Mouse (Mus musculus) midbrain, embryonic 11.5 days (tissue): Measurements from ENCODE around the gene Nyap1. TPM values are rescaled to one million over a fixed set of nuclear protein-coding genes. Genes with fewer than 3 reads are reported as not detected.

Experiments
- ATAC-seq: fragments of 200-750 bp; cut with Nextera tagmentation; 2 replicates; pipeline ENCODE4 v1.8.0; 2017; ENCODE audit warnings: moderate TSS enrichment, moderate library complexity; ENCODE audit not compliant: low FRiP score
- DNase-seq: peaks from one replicate; pipeline ENCODE4 v3.0.0; 2015; ENCODE audit warnings: low spot score; ENCODE audit errors: missing footprints
- H3K27ac ChIP-seq: fragments of 300-500 bp; sonication (generic); 2 replicates; pipeline ENCODE4 v1.5.1; 2014; ENCODE audit warnings: low read depth, low read length
- H3K27me3 ChIP-seq: fragments of 300-500 bp; sonication (generic); 2 replicates; pipeline ENCODE4 v1.6.1; 2014; ENCODE audit warnings: mild to moderate bottlenecking, low read length, moderate library complexity, mixed read lengths; ENCODE audit not compliant: control insufficient read depth, insufficient read depth
- H3K36me3 ChIP-seq: fragments of 300-500 bp; sonication (generic); 2 replicates; pipeline ENCODE4 v1.6.1; 2014; ENCODE audit warnings: mild to moderate bottlenecking, low read length, moderate library complexity, mixed read lengths; ENCODE audit not compliant: control insufficient read depth, insufficient read depth
- H3K4me1 ChIP-seq: fragments of 300-500 bp; sonication (generic); 2 replicates; pipeline ENCODE4 v1.6.1; 2014; ENCODE audit warnings: low read length; ENCODE audit not compliant: control insufficient read depth, insufficient read depth
- H3K4me2 ChIP-seq: fragments of 300-500 bp; sonication (generic); 2 replicates; pipeline ENCODE4 v1.6.1; 2014; ENCODE audit warnings: mild to moderate bottlenecking, moderate library complexity
- H3K4me3 ChIP-seq: fragments of 300-500 bp; sonication (generic); 2 replicates; pipeline ENCODE4 v1.5.1; 2014; ENCODE audit warnings: low read depth, low read length
- H3K9ac ChIP-seq: fragments of 300-500 bp; sonication (generic); 2 replicates; pipeline ENCODE4 v1.6.1; 2014; ENCODE audit warnings: low read length
- H3K9me3 ChIP-seq: fragments of 300-500 bp; sonication (generic); 2 replicates; pipeline ENCODE4 v1.6.1; 2016; ENCODE audit warnings: low read length; ENCODE audit not compliant: control insufficient read depth
- WGBS: fragments of 180-500 bp; shearing (Covaris S2); extraction: QIAGEN DNeasy Blood & Tissue Kit; methylation state at CpG from one replicate; pipeline ENCODE4 v1.1.7; 2014; 5-methylcytosine and 5-hydroxymethylcytosine counted together
- polyA plus RNA-seq: library from polyadenylated mRNA; unstranded; fragments of >200 nt; fragmentation: Nextera tagmentation; extraction: Ambion mirVana; gene quantifications from 2 replicates; pipeline ENCODE4 v1.2.1, GENCODE M21; 2014

The Nyap1 gene
- 4.8 TPM in 2 replicates for polyA plus RNA-seq

DNA sequence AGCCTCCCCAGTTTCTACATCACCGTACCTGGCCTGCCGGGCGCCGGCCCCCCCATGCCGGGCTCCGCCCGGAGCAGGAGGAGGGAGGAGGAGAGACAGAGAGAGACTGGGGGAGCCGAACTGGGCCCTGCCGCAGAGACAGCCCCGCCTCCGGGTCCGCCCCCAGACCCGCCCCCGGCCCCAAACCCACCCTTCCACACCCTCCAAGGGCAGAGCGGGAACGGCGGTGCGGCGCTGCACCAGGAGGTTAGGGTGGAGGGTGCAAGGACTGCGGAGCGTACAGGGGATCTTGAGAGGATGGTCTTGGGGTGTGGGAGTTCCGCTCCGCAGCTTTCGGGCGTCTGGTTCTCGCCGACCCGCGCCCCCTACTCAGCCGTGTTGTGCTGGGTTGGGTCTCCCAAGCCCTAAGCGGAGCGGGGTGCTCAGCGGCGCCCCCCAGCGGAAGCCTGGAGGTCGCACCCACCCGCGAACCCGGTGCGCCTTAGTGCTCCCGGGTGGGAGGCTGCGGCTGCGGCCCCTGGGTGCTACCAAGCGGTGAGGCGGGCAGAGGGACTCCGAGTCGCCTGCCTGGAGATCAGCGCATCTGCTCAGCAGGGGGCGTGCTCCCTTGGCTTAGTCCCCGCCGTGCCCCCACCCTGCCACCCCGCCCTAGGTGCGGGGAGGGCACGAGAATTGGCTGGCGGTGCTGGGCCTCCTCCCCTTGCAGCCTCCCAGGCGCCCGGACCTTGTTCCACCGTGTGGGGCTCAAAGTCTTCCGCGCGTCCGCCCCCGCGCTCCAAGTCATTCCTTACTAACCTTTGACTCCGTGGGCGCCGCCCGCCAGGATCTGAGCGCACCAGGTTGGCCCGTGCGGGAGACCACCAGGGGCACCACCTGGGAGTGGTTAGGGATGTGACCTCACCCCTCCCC lies at the start of gene Nyap1:
Nyap1 (minus strand) TSS at position 585 of the 909 bp plus-strand sequence.
- ATAC-seq (peak; percentile 84), DNase-seq (peak; percentile 99)
- under 1% methylated on average over 63 of the region's 71 CpGs for WGBS
- Histone ChIP-seq H3K9me3 (no peaks in the 10 kb centered on the region), H3K27ac (peak within 1 kb of the TSS; percentile 57), H3K4me1 (peaks cover 37% of the 10 kb centered on the region), H3K36me3 (peaks cover 2% of the 10 kb centered on the region; the same call in 1 of the 2 replicates), H3K4me2 (peak within 1 kb of the TSS; percentile 94), H3K27me3 (no peaks in the 10 kb centered on the region), H3K9ac (peak within 1 kb of the TSS; percentile 83), H3K4me3 (peak within 1 kb of the TSS; percentile 75)

DNA sequence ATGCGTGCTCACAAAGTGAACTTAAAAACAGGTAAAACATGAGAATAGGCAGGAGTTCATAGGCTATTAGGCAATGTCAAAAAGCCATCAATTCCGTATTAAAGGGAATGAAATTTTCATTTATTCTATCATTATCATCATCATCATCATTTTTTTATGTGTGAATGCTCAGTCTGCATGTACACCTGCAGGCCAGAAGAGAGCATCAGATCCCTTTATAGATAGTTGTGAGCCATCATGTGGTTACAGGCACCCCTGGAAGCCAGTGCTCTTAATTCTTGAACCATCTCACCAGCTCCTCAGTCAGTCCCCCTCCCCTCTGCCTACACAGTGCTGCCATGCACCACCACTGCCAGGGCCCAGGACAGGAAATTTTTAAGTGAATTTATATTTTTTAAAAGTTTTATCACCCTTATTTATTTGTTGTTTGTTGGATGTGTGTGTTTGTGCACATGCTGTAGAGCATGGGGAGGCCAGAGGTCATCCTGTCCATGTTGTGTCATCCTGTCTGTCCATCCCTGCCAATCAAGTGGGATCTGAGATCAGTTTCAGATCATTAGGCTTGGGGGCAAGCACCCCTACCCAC lies 47.6 kb upstream of the Nyap1 start:
- DNase-seq (peak; percentile 81), ATAC-seq (no peak)
- peaks cover 12% of the 10 kb centered on the region for H3K4me1 ChIP-seq
- H3K4me2 ChIP-seq = no peak overlapping the region
- WGBS = 93% methylated on average over 2 of the region's 2 CpGs
- no peak overlapping the region for H3K4me3 ChIP-seq
- peaks cover 6% of the 10 kb centered on the region; the same call in 1 of the 2 replicates for H3K36me3 ChIP-seq
- H3K27ac ChIP-seq = no peak overlapping the region
- no peak overlapping the region for H3K9ac ChIP-seq
- H3K27me3 ChIP-seq = peaks cover 2% of the 10 kb centered on the region; the same call in 1 of the 2 replicates
- H3K9me3 ChIP-seq = peaks cover 2% of the 10 kb centered on the region; the same call in 1 of the 2 replicates

DNA sequence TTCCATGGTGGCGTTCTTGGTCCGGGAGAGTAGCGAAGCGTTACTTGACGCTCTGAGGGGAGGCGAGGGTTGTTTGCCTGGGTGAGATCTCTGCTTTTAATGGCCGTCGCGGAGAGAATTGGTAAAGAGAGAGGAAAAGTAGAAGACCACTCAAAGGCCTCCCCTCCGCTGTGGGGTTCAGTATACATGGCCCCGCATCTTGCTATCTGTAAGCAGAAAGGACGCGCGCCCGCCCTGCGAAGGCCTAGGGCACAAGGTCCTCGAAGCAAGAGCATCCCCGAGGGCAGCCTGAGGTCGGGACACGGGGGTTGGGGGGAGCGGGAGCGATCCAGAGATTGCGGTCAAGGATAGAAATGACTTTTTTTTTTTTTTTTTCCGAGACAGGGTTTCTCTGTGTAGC lies 46.8 kb upstream of the Nyap1 start:
- ATAC-seq (no peak), DNase-seq (no peak)
- peaks cover 2% of the 10 kb centered on the region; the same call in 1 of the 2 replicates for H3K9me3 ChIP-seq
- no peak overlapping the region for H3K9ac ChIP-seq
- H3K27ac ChIP-seq = no peak overlapping the region
- H3K4me2 ChIP-seq = peak overlapping the region; percentile 64; the same call in 1 of the 2 replicates
- WGBS = 72% methylated on average over 24 of the region's 24 CpGs
- H3K4me1 ChIP-seq = peaks cover 21% of the 10 kb centered on the region
- H3K27me3 ChIP-seq = peaks cover 2% of the 10 kb centered on the region; the same call in 1 of the 2 replicates
- H3K4me3 ChIP-seq = no peak overlapping the region
- H3K36me3 ChIP-seq = peaks cover 9% of the 10 kb centered on the region

DNA sequence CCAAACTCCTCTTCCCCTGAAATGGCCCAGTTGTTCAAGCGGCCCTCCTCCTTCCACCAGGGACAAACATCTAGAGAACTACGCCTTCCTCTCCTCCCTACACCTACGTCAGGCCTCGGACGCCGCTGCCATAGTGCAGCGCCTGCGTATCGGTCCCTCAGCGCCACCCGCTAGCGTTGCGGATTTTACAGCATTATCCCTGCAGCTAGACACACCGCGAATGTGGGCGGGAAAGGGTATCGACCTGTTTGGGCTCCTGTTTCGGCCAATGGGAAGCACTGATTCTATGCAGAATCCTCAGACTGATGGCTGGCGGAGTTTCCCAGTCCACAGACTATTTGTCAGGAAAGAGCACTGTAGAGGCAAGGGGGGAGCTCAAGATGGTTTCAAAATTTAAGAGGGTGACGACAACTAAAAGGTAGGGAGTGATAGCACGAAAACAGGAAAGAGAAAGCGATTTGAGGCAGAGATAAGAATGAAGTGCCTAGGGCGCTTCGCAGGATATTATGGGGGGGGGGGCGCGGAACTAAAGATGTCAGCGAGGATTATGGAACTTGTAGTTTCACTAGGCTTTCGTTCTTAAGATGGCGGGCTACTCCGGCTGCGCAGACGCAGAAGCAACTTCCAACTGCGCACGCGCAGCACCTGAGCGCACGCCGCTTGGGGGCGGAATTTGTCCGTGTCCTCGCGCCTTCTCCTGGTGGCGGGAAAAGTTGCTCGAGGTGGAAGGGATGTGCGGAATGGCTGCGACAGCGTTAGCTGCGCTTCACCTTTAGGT lies 45.9 kb upstream of the Nyap1 start, which contains the start of the genes Mepce and Zcwpw1:
Mepce (minus strand) TSS at position 505 of the 778 bp plus-strand sequence.
Zcwpw1 (plus strand) TSS at position 648 of the 778 bp plus-strand sequence.
- H3K27ac ChIP-seq = peak within 1 kb of the TSS; percentile 97
- WGBS = under 1% methylated on average over 47 of the region's 48 CpGs
- peak; percentile 100 for DNase-seq
- peaks cover 2% of the 10 kb centered on the region; the same call in 1 of the 2 replicates for H3K27me3 ChIP-seq
- peak within 1 kb of the TSS; percentile 91 for H3K4me2 ChIP-seq
- peak; percentile 61 for ATAC-seq
- H3K4me3 ChIP-seq = peak within 1 kb of the TSS; percentile 84
- peaks cover 16% of the 10 kb centered on the region for H3K36me3 ChIP-seq
- peaks cover 27% of the 10 kb centered on the region for H3K4me1 ChIP-seq
- peaks cover 2% of the 10 kb centered on the region; the same call in 1 of the 2 replicates for H3K9me3 ChIP-seq
- H3K9ac ChIP-seq = peak within 1 kb of the TSS; percentile 95

DNA sequence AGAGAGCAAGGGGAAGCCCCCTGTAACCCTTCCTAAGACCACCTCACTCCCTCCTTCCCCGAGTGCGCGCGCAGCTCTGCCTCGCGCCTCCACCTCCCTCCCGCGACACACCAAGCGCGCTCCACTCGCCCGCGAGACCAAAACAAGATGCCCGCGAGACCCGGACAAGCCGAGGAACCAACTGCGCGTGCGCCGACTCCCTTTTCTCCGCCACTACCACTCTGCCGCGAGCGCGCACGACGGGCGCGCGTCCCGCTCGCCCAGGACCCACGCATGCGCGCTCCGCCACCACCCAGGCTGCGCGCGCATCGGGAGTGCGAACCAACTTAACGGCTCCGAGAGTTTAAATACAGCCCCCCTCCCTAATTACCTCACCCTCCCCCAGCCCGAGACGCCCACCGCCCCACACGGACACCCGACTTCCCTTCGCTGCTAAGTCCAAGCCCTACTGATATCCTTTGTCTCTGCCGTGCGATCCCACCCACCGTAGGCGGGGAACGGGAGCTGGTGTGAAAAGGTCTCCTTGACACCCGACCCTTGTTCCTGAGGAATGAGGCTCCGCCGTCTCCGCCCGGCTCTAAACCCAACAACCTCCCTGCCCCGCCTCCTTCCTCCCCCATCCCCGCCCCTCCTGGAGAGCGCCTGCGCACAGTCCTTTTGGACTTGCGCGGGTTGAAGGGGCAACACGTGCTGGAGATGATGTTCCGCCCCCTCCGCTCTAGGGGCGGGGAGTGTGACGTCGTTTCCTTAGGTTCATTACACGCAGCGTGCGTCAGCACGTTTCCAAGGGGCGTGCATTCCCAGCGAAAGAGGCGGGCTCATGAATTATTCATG lies 44.9 kb upstream of the Nyap1 start:
- Histone ChIP-seq H3K27ac (peak overlapping the region; percentile 97), H3K36me3 (peaks cover 25% of the 10 kb centered on the region), H3K4me3 (peak overlapping the region; percentile 84), H3K4me1 (peaks cover 30% of the 10 kb centered on the region), H3K27me3 (peaks cover 2% of the 10 kb centered on the region; the same call in 1 of the 2 replicates), H3K4me2 (peak overlapping the region; percentile 91), H3K9ac (peak overlapping the region; percentile 95), H3K9me3 (peaks cover 2% of the 10 kb centered on the region; the same call in 1 of the 2 replicates)
- DNase-seq = peak; percentile 100
- ATAC-seq = peak; percentile 89
- under 1% methylated on average over 79 of the region's 79 CpGs for WGBS

DNA sequence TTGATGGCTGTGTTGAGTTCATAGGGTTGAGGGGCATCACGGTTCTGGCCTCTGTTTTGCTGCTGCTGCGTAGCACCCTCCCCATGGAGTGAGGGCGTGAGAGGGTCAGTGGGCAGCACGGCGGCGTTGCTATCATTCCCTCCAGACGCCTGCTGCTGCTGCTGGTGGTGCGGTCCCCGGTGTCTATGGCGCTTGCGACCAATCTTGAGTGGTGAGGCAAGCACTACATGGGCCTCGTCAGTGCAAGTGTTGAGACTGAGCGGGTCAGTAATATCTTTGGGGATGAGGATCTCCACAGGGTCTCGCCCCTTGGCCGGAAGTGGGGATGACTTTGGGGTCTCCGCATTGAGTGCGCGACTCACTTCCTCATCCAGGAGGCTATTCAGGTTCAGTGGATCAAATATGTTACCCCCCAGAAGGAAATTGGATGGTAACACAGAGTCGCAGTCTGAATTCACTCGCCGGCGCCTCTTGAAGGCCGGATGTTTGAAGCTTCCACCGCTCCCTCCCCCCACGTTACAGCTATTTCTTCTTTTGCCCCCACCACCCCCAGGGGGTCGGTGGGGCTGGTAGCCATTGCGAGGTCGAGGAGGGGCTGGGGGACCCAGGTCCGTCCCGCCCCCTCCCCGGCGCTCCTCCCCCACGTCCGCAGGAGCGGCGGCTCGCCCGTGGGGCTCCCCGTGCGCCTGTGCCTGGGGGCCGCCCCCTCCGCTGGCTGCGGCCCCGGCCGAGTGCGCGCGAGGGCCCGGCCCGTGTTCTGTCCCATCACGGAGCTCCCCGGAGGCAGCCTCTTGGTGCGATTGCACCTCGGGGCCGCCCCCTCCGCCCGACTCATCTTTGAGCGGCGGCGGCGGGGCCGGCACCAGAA lies 44.0 kb upstream of the Nyap1 start:
- H3K27me3 ChIP-seq = peaks cover 2% of the 10 kb centered on the region; the same call in 1 of the 2 replicates
- H3K4me1 ChIP-seq = peaks cover 30% of the 10 kb centered on the region
- peaks cover 2% of the 10 kb centered on the region; the same call in 1 of the 2 replicates for H3K9me3 ChIP-seq
- peak overlapping the region; percentile 84 for H3K4me3 ChIP-seq
- H3K4me2 ChIP-seq = peak overlapping the region; percentile 91
- peak; percentile 25 for ATAC-seq
- peak overlapping the region; percentile 97 for H3K27ac ChIP-seq
- peak; percentile 89 for DNase-seq
- peaks cover 34% of the 10 kb centered on the region for H3K36me3 ChIP-seq
- H3K9ac ChIP-seq = peak overlapping the region; percentile 95
- 5% methylated on average over 62 of the region's 62 CpGs for WGBS

DNA sequence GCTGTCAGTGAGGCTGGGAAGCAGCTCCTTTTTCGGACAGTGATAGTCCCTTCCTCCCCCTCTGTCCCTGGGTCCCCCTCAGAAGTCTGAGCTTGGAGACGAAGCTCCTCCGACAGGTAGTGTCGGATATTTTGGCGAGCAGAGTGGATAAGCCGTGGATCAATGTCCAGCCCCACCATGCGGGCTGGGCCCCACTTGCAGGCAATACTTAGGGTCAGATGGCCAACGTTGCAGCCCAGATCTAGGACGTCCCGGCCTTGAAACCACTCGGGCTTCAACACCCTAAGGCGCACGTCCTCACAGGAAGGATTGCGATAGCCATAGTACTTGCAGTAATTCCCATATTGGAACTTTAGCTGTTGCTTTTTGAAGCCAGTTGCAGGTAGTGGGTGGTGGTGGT lies 43.1 kb upstream of the Nyap1 start:
- ATAC-seq = no peak
- Histone ChIP-seq H3K27ac (no peak overlapping the region), H3K9me3 (peaks cover 2% of the 10 kb centered on the region; the same call in 1 of the 2 replicates), H3K27me3 (peaks cover 2% of the 10 kb centered on the region; the same call in 1 of the 2 replicates), H3K4me2 (peak overlapping the region; percentile 91), H3K36me3 (peaks cover 35% of the 10 kb centered on the region), H3K4me1 (peaks cover 39% of the 10 kb centered on the region), H3K9ac (peak overlapping the region; percentile 95), H3K4me3 (peak overlapping the region; percentile 84)
- WGBS = 91% methylated on average over 14 of the region's 14 CpGs
- DNase-seq = peak; percentile 81
